Mouse (Mus musculus): ENCODE measurements at regions not wholly inside any gene's neighbourhood (a gene's known extent, or its start where the extent isn't known, plus 50 kb on each side); places are given as distances from the start of the nearest gene placed in this dataset.

DNA sequence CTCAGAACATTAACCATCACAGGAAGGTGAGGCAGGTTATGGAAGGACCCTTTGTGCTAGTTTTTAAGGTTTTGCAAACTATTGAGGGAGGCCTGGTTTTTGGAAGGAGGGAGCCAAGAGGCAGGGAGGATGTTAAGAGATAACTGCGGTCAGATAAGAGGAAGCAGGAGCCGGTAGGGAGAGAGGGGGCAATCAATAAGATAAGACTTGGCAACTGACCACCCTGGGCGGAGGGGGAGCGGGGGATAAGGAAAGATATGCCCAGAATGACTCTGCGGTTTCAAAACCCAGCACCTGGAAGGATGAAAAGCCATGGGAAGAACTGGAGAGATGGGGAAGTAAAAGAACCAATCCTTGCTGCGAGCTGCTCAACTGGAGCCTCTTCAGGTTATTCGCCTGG lies 80.5 kb upstream of the Usp9x start:
- TF ChIP-seq CHD1 (IDR thresholded peaks at IDR 0.05; ENCODE audit: low read depth, low read length) (no peak), CTCF (IDR thresholded peaks at IDR 0.05 in 2 of 3, conservative IDR thresholded peaks at IDR 0.05 in 1 of 3; ENCODE audit: control insufficient read depth in 1 of 3, insufficient read depth in 1 of 3, low read depth in 2 of 3, low read length in 3 of 3, poor library complexity in 1 of 3, severe bottlenecking in 1 of 3) (no peak), JUND (IDR thresholded peaks at IDR 0.05; ENCODE audit: low read depth, low read length) (no peak), ETS1 (IDR thresholded peaks at IDR 0.05; ENCODE audit: low read depth, low read length) (peak; percentile 88), ZNF384 (IDR thresholded peaks at IDR 0.05; ENCODE audit: low read depth, low read length) (no peak), POLR2A (IDR thresholded peaks at IDR 0.05; ENCODE audit: control insufficient read depth in 1 of 2, insufficient read depth in 1 of 2, low read depth in 1 of 2, low read length in 2 of 2, poor library complexity in 1 of 2) (no peak), TCF12 (IDR thresholded peaks at IDR 0.05; ENCODE audit: low read depth, low read length) (peak; percentile 87)

All from MEL (cell line).